In the genomic region with DNA sequence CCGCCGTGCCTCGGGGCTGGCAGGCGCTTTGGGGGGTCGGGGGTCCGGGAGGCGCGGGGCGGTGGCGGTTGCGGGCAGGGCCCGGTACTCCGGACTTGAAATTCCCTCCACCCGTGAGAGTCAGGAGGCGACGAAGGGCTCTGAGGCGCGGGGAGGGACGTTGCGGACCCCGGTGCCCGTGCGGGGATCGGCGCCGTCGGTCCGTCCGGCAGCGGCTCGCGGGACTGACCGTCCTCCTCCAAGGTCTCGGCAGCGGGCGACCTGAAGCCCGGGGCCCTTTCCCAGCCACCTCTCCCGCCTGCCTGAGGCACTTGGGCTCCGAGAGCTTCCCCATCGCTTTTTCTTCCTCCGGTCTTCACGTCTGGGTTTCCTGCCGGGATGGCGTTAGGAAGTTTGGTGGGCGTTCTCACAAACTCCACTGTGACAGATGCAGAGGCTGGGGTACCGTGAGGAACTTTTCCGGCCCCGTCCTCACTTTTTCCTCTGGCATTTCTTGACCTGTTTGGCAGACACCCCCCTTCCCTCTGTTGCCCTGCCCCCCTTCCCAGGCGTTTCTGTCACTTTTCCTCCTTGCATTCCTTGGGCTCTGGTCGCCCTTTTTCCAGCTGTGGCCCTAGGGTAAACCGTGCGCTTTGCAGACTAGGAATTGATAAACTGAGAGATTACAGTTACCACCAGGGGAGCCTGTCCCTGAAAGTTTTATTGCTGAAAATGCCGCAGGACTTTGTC, we compare ENCODE assay signal across 9 mouse cellular contexts. TPM values are rescaled to one million over a fixed set of nuclear protein-coding genes. Genes with fewer than 3 reads are reported as not detected.
DNase-seq lines count a peak whose midpoint lies in the region; ATAC-seq and TF ChIP-seq lines count a peak whose summit lies in the region.
"Had no signal": no experiment of that assay in that cellular context is flagged by ENCODE, and none has a peak within 500 bp of the region (broad histone marks: within the 10 kb centered on the region; RNA-seq: fewer than 3 reads in every experiment).

No protein-coding gene starts in this region.

- no peak overlapping the region for H3K27ac ChIP-seq in ES-Bruce4 (ENCODE audit: insufficient read depth, low read length)
- no peak overlapping the region for H3K27ac ChIP-seq in hindbrain, postnatal 0 days
- H3K27ac ChIP-seq in liver, embryonic 13.5 days, result no peak overlapping the region
- H3K27ac ChIP-seq in neural tube, embryonic 14.5 days (ENCODE audit: low read depth, low read length), result no peak overlapping the region

- peak overlapping the region; percentile 76 for H3K4me3 ChIP-seq in ES-Bruce4 (ENCODE audit: low read depth, low read length)
- H3K4me3 ChIP-seq in hindbrain, postnatal 0 days (ENCODE audit: low read length), result peak overlapping the region; percentile 52
- peak overlapping the region; percentile 65 for H3K4me3 ChIP-seq in liver, embryonic 13.5 days (replicated peaks)
- peak overlapping the region; percentile 57 for H3K4me3 ChIP-seq in neural tube, embryonic 14.5 days (ENCODE audit: low read depth, low read length)
- H3K4me3 ChIP-seq: myocyte had no signal

- H3K4me2 ChIP-seq in hindbrain, postnatal 0 days (ENCODE audit: low read depth, low read length), result peak overlapping the region; percentile 63
- peak overlapping the region; percentile 88 for H3K4me2 ChIP-seq in liver, embryonic 13.5 days
- H3K4me2 ChIP-seq in neural tube, embryonic 14.5 days (ENCODE audit: low read depth, low read length), result peak overlapping the region; percentile 74

- no peak; the same call in 1 of the 2 replicates for ATAC-seq in hindbrain, postnatal 0 days
- peak; percentile 10; the same call in 1 of the 2 replicates for ATAC-seq in liver, embryonic 13.5 days (ENCODE audit: low read depth)
- ATAC-seq in neural tube, embryonic 14.5 days (ENCODE audit: low read depth), result peak; percentile 50

- H3K36me3 ChIP-seq in ES-Bruce4 (ENCODE audit: control insufficient read depth, insufficient read depth, low read length, poor library complexity, severe bottlenecking), result no peaks in the 10 kb centered on the region
- H3K36me3 ChIP-seq in hindbrain, postnatal 0 days (ENCODE audit: insufficient read depth, low read length), result no peaks in the 10 kb centered on the region
- no peaks in the 10 kb centered on the region for H3K36me3 ChIP-seq in liver, embryonic 13.5 days
- no peaks in the 10 kb centered on the region for H3K36me3 ChIP-seq in neural tube, embryonic 14.5 days (ENCODE audit: control insufficient read depth, insufficient read depth, low read length)

- no peak for TF ChIP-seq CTCF in ES-Bruce4 (IDR thresholded peaks at IDR 0.05; ENCODE audit: low read depth, low read length)
- peak; percentile 12; the same call in 1 of the 2 replicates for TF ChIP-seq CTCF in hindbrain, postnatal 0 days (IDR thresholded peaks at IDR 0.05; ENCODE audit: low read depth)

- TF ChIP-seq POLR2A in ES-Bruce4 (IDR thresholded peaks at IDR 0.05; ENCODE audit: insufficient read depth, low read length), result no peak

- no peaks in the 10 kb centered on the region for H3K4me1 ChIP-seq in ES-Bruce4 (ENCODE audit: control insufficient read depth, insufficient read depth, low read length)
- no peaks in the 10 kb centered on the region for H3K4me1 ChIP-seq in hindbrain, postnatal 0 days (ENCODE audit: insufficient read depth, low read length)
- peaks cover 13% of the 10 kb centered on the region for H3K4me1 ChIP-seq in liver, embryonic 13.5 days (replicated peaks)
- no peaks in the 10 kb centered on the region for H3K4me1 ChIP-seq in neural tube, embryonic 14.5 days (ENCODE audit: control insufficient read depth, insufficient read depth, low read length)

- intact Hi-C loops in gastrocnemius, postnatal 14 days (cut with DNase I; ENCODE audit: low total_unique reads), result no loop called here

- under 1% methylated on average over 48 of the region's 53 CpGs for WGBS in hindbrain, postnatal 0 days
- 2% methylated on average over 46 of the region's 53 CpGs for WGBS in liver, embryonic 13.5 days (ENCODE audit: insufficient replicate concordance)
- under 1% methylated on average over 52 of the region's 53 CpGs for WGBS in neural tube, embryonic 14.5 days

- H3K27me3 ChIP-seq in ES-Bruce4 (ENCODE audit: control insufficient read depth, insufficient read depth, low read length, poor library complexity, severe bottlenecking), result peaks cover 3% of the 10 kb centered on the region
- no peaks in the 10 kb centered on the region; the same call in 1 of the 2 replicates for H3K27me3 ChIP-seq in hindbrain, postnatal 0 days (ENCODE audit: insufficient read depth, low read length)
- peaks cover 24% of the 10 kb centered on the region for H3K27me3 ChIP-seq in liver, embryonic 13.5 days
- peaks cover 13% of the 10 kb centered on the region for H3K27me3 ChIP-seq in neural tube, embryonic 14.5 days (ENCODE audit: control insufficient read depth, insufficient read depth, low read length)

- TF ChIP-seq EP300 in ES-Bruce4 (IDR thresholded peaks at IDR 0.05; ENCODE audit: insufficient read depth, low read depth, low read length), result no peak

- DNase-seq in adrenal gland, postnatal 25 days, result peak; percentile 41
- DNase-seq in gastrocnemius, postnatal 14 days, result peak; percentile 28
- peak; percentile 4 for DNase-seq in hindbrain, postnatal 0 days (ENCODE audit: low spot score)
- DNase-seq in liver, embryonic 13.5 days, result peak; percentile 4
- no peak for DNase-seq in layer of hippocampus, adult 11-12 months (ENCODE audit: low spot score)
- no peak for DNase-seq in cerebellum, adult 8-10 months

- H3K9me3 ChIP-seq in ES-Bruce4 (replicated peaks; ENCODE audit: control insufficient read depth, insufficient read depth, low read length, poor library complexity, severe bottlenecking), result no peaks in the 10 kb centered on the region
- H3K9me3 ChIP-seq in hindbrain, postnatal 0 days (ENCODE audit: low read length), result no peaks in the 10 kb centered on the region
- no peaks in the 10 kb centered on the region; the same call in 1 of the 2 replicates for H3K9me3 ChIP-seq in liver, embryonic 13.5 days (replicated peaks)
- no peaks in the 10 kb centered on the region for H3K9me3 ChIP-seq in neural tube, embryonic 14.5 days (ENCODE audit: control insufficient read depth, low read length)

- peak overlapping the region; percentile 62 for H3K9ac ChIP-seq in ES-Bruce4 (ENCODE audit: low read depth, poor library complexity, severe bottlenecking)
- H3K9ac ChIP-seq in hindbrain, postnatal 0 days (replicated peaks; ENCODE audit: low read length), result peak overlapping the region; percentile 47
- peak overlapping the region; percentile 70 for H3K9ac ChIP-seq in liver, embryonic 13.5 days
- peak overlapping the region; percentile 64 for H3K9ac ChIP-seq in neural tube, embryonic 14.5 days (replicated peaks; ENCODE audit: low read depth, low read length)

RNA-seq across cellular contexts. Expression of a gene that starts 1.3 kb away (rescaled TPM):
- 61.6 and 70.1 TPM in 2 replicates for polyA plus RNA-seq in ES-Bruce4 (2011; ENCODE audit: insufficient read depth, insufficient read length, low read depth, missing spikeins)
- 47.2 and 57.1 TPM in 2 replicates for total RNA-seq in adrenal gland, postnatal 25 days (2021)
- 10 to 100 TPM; 27.2 to 29.6 TPM for total RNA-seq in gastrocnemius, postnatal 14 days (2021)
- 21.7 and 21.8 TPM in 2 replicates for total RNA-seq in hindbrain, postnatal 0 days (2014; rRNA removed)
- polyA plus RNA-seq in hindbrain, postnatal 0 days (2015; fragmentation: Nextera tagmentation; extraction: Ambion mirVana), result 13.6 and 14.8 TPM in 2 replicates
- polyA plus RNA-seq in liver, embryonic 13.5 days (2015; fragmentation: Nextera tagmentation; extraction: Ambion mirVana), result 5.2 and 6.6 TPM in 2 replicates
- polyA plus RNA-seq in neural tube, embryonic 14.5 days (2014; fragmentation: Nextera tagmentation; extraction: Ambion mirVana), result 11.3 and 38.5 TPM in 2 replicates

Comparison
In these comparisons a context has a peak if more than half of its experiments do, and no peak if none do; other contexts are left out.
1. DNase-seq: peak in adrenal gland, postnatal 25 days (single experiment), gastrocnemius, postnatal 14 days (single experiment), hindbrain, postnatal 0 days (single experiment) and liver, embryonic 13.5 days (single experiment); none in layer of hippocampus, adult 11-12 months (single experiment) and cerebellum, adult 8-10 months (single experiment).
2. Peak in every context shown above with its lines, with median percentiles within 50 percentile points of each other: H3K4me3 ChIP-seq, H3K9ac ChIP-seq and H3K4me2 ChIP-seq.